Mouse (Mus musculus) right cerebral cortex, postnatal 10 days (tissue): Measurements from ENCODE around the gene Olfr744.
"Not testable (repeated sequence)": the region's sequence is repeated elsewhere in the genome, so short reads cannot be mapped to it uniquely, and the experiment has no call there.

ENCODE experiments used
- DNase-seq, 2 experiments: peaks; one replicate each; pipeline ENCODE4 v3.0.0; 2021; ENCODE audit warnings: low spot score in 2 of 2

Gene Olfr744

DNA sequence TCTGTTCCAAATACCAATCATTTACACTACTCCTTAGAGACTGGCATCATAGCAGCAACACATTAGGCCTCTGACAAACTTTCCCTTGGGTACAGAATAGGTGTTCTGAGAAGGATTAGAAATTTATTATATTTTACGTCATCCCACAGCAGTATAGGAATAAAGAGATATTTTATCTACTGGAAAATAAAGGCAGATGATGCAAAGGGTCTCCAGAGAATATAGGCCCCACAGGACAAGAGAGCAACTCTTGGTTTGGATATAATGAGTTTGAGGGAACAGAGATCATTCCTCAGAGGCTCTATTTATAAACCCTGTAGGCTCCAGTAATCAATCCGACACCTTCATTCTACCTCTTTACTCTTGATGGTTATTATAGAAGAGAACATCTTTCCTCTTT lies at the start of gene Olfr744:
Olfr744 (plus strand) TSS at position 301 of the 400 bp plus-strand sequence.
- DNase-seq: no peak

- DNase-seq: not testable (repeated sequence)
Observed at GRCm38 (mm10) chr14:50573056-50573455, 41.6 kb upstream of the Olfr744 start.

DNA sequence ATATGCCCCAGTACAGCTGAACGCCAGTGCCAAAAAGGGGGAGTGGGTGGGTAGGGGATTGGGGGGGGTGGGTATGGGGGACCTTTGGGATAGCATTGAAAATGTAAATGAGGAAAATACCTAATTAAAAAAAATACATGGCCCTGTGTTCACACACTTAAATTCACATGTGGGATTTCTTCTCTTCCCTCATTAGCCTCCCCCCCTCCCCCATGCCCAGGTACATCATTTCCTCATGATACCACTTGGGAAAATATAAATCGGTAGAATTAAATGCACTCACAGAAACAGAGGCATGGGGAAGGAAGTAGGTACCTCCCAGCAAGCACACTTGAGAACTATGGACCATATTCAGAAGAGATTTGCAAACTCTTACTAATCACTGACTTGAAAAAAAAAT lies 24.4 kb downstream of the Olfr744 start, which contains the start of gene Olfr745:
Olfr745 (plus strand) TSS at position 301 of the 400 bp plus-strand sequence.
- DNase-seq: no peak

DNA sequence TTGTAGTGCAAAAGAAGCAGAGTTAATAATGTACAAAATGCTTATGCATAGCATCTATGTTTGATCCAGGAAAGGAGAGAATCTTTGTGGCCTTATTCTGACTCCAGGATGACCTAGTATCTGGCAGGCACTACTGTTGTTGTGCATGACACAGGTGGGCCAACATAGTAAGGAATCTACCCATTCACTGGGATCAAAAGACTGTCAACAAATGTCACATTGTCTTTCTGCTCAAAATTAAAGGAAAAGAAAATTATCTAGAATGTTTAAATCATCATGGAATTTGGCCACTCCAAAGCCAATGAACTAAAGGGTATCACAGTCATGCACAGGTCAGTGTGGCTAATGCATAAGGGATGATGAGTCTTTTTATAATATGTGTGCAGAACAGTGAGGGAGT lies 32.1 kb downstream of the Olfr744 start, which contains the start of gene Olfr746:
Olfr746 (plus strand) TSS at position 301 of the 400 bp plus-strand sequence.
- no peak for DNase-seq
